Mouse (Mus musculus) embryonic facial prominence, embryonic 11.5 days (tissue): ENCODE measurements around the gene Dpep2nb. TPM values are rescaled to one million over a fixed set of nuclear protein-coding genes. Genes with fewer than 3 reads are reported as not detected.
"Not testable (repeated sequence)": the region's sequence is repeated elsewhere in the genome, so short reads cannot be mapped to it uniquely, and the experiment has no call there.

Source experiments
- ATAC-seq: fragments of 200-750 bp; cut with Nextera tagmentation; replicated peaks from 2 replicates; pipeline ENCODE4 v1.8.0; 2017; ENCODE audit warnings: low read depth; ENCODE audit not compliant: insufficient number of reproducible peaks, low FRiP score, low TSS enrichment
- DNase-seq: peaks from one replicate; pipeline ENCODE4 v3.0.0-alpha.2; 2015; ENCODE audit warnings: low spot score
- H3K27ac ChIP-seq: fragments of 300-500 bp; sonication (generic); replicated peaks from 2 replicates; pipeline ENCODE4 v1.5.1; 2014; ENCODE audit warnings: mild to moderate bottlenecking, low read depth, low read length, control low read depth
- H3K27me3 ChIP-seq: fragments of 300-500 bp; sonication (generic); 2 replicates; pipeline ENCODE4 v1.6.1; 2014; ENCODE audit warnings: mild to moderate bottlenecking, low read length, moderate library complexity, mixed read lengths; ENCODE audit not compliant: control insufficient read depth, insufficient read depth
- H3K36me3 ChIP-seq: fragments of 300-500 bp; sonication (generic); replicated peaks from 2 replicates; pipeline ENCODE4 v1.6.1; 2014; ENCODE audit warnings: low read depth, mild to moderate bottlenecking, low read length, moderate library complexity, mixed read lengths; ENCODE audit not compliant: control insufficient read depth, insufficient read depth
- H3K4me1 ChIP-seq: fragments of 300-500 bp; sonication (generic); 2 replicates; pipeline ENCODE4 v1.6.1; 2014; ENCODE audit warnings: low read length, mixed read lengths; ENCODE audit not compliant: control insufficient read depth, insufficient read depth
- H3K4me2 ChIP-seq: fragments of 300-500 bp; sonication (generic); 2 replicates; pipeline ENCODE4 v1.6.1; 2014; ENCODE audit warnings: low read depth, mild to moderate bottlenecking, control low read depth, low read length, moderate library complexity
- H3K4me3 ChIP-seq: fragments of 300-500 bp; sonication (generic); 2 replicates; pipeline ENCODE4 v1.5.1; 2014; ENCODE audit warnings: low read depth, low read length, control low read depth
- H3K9ac ChIP-seq: fragments of 300-500 bp; sonication (generic); replicated peaks from 2 replicates; pipeline ENCODE4 v1.6.1; 2014; ENCODE audit warnings: mild to moderate bottlenecking, control low read depth, low read length
- H3K9me3 ChIP-seq: fragments of 300-500 bp; sonication (generic); replicated peaks from 2 replicates; pipeline ENCODE4 v1.6.1; 2016; ENCODE audit warnings: mild to moderate bottlenecking, low read length, inconsistent platforms, mixed read lengths; ENCODE audit not compliant: control insufficient read depth
- WGBS: fragments of 180-500 bp; shearing (Covaris S2); extraction: QIAGEN DNeasy Blood & Tissue Kit; methylation state at CpG from one replicate; pipeline ENCODE4 v1.1.7; 2014; 5-methylcytosine and 5-hydroxymethylcytosine counted together
- polyA plus RNA-seq: library from polyadenylated mRNA; unstranded; fragments of >200 nt; fragmentation: Nextera tagmentation; extraction: Ambion mirVana; gene quantifications from 2 replicates; pipeline ENCODE4 v1.2.1, GENCODE M21; 2014

Gene Dpep2nb
- polyA plus RNA-seq, 1 experiment from 2014 or later: not detected

GRCm38 (mm10) chr8:105988546-105988945, 17.2 kb downstream of the Dpep2nb start:
- no peaks in the 10 kb centered on the region for H3K4me1 ChIP-seq
- H3K27me3 ChIP-seq: no peaks in the 10 kb centered on the region
- no peak overlapping the region for H3K4me2 ChIP-seq
- no peak overlapping the region for H3K27ac ChIP-seq
- no peaks in the 10 kb centered on the region for H3K9me3 ChIP-seq
- H3K4me3 ChIP-seq: no peak overlapping the region
- DNase-seq: no peak
- ATAC-seq: no peak
- 88% methylated on average over 11 of the region's 11 CpGs for WGBS
- H3K36me3 ChIP-seq: no peaks in the 10 kb centered on the region
- H3K9ac ChIP-seq: no peak overlapping the region

GRCm38 (mm10) chr8:105983406-105983805, 22.4 kb downstream of the Dpep2nb start:
- H3K9me3 ChIP-seq, H3K27ac ChIP-seq, H3K4me1 ChIP-seq, H3K36me3 ChIP-seq, DNase-seq, H3K4me3 ChIP-seq, H3K9ac ChIP-seq, H3K4me2 ChIP-seq, ATAC-seq, H3K27me3 ChIP-seq: not testable (repeated sequence)
- 87% methylated on average over 11 of the region's 11 CpGs for WGBS

- Histone ChIP-seq H3K36me3 (no peaks in the 10 kb centered on the region), H3K27me3 (no peaks in the 10 kb centered on the region), H3K4me2 (no peak overlapping the region), H3K9me3 (no peaks in the 10 kb centered on the region), H3K27ac (no peak overlapping the region), H3K4me1 (no peaks in the 10 kb centered on the region), H3K9ac (no peak overlapping the region), H3K4me3 (no peak overlapping the region)
- no peak for DNase-seq
- 89% methylated on average over 1 of the region's 1 CpGs for WGBS
- ATAC-seq: no peak
Measured at GRCm38 (mm10) chr8:105981146-105981545, 24.6 kb downstream of the Dpep2nb start.

GRCm38 (mm10) chr8:105979325-105979724, 26.4 kb downstream of the Dpep2nb start, which contains the start of gene Dpep3:
Gene Dpep3 (minus strand): TSS chr8:105979429.
- no peak for DNase-seq
- Histone ChIP-seq H3K27ac (no peak within 1 kb of the TSS), H3K36me3 (no peaks in the 10 kb centered on the region), H3K27me3 (no peaks in the 10 kb centered on the region), H3K4me1 (no peaks in the 10 kb centered on the region), H3K9me3 (no peaks in the 10 kb centered on the region), H3K4me3 (no peak within 1 kb of the TSS), H3K4me2 (no peak within 1 kb of the TSS), H3K9ac (no peak within 1 kb of the TSS)
- no peak for ATAC-seq
- WGBS: 89% methylated on average over 15 of the region's 15 CpGs

- Histone ChIP-seq H3K27me3 (no peaks in the 10 kb centered on the region), H3K4me2 (no peak overlapping the region), H3K27ac (no peak overlapping the region), H3K4me3 (no peak overlapping the region), H3K9ac (no peak overlapping the region), H3K36me3 (no peaks in the 10 kb centered on the region), H3K9me3 (no peaks in the 10 kb centered on the region), H3K4me1 (no peaks in the 10 kb centered on the region)
- ATAC-seq (no peak), DNase-seq (no peak)
- 61% methylated on average over 7 of the region's 7 CpGs for WGBS
Measured at GRCm38 (mm10) chr8:105975363-105975762, 30.4 kb downstream of the Dpep2nb start.

GRCm38 (mm10) chr8:105971019-105971720, 34.6 kb downstream of the Dpep2nb start:
- no peak overlapping the region for H3K4me2 ChIP-seq
- DNase-seq (no peak), ATAC-seq (no peak)
- no peak overlapping the region for H3K27ac ChIP-seq
- no peak overlapping the region for H3K4me3 ChIP-seq
- no peaks in the 10 kb centered on the region for H3K9me3 ChIP-seq
- no peaks in the 10 kb centered on the region for H3K4me1 ChIP-seq
- H3K27me3 ChIP-seq: no peaks in the 10 kb centered on the region
- 75% methylated on average over 8 of the region's 8 CpGs for WGBS
- H3K36me3 ChIP-seq: no peaks in the 10 kb centered on the region
- H3K9ac ChIP-seq: no peak overlapping the region

- WGBS: 58% methylated on average over 1 of the region's 1 CpGs
- no peaks in the 10 kb centered on the region for H3K36me3 ChIP-seq
- H3K4me2 ChIP-seq: no peak overlapping the region
- H3K27me3 ChIP-seq: no peaks in the 10 kb centered on the region
- DNase-seq: no peak
- no peak overlapping the region for H3K4me3 ChIP-seq
- peaks cover 8% of the 10 kb centered on the region; the same call in 1 of the 2 replicates for H3K4me1 ChIP-seq
- no peaks in the 10 kb centered on the region for H3K9me3 ChIP-seq
- no peak for ATAC-seq
- no peak overlapping the region for H3K9ac ChIP-seq
- H3K27ac ChIP-seq: no peak overlapping the region
Measured at GRCm38 (mm10) chr8:105969367-105969766, 36.4 kb downstream of the Dpep2nb start.

GRCm38 (mm10) chr8:105966692-105967311, 39.0 kb downstream of the Dpep2nb start:
- H3K27ac ChIP-seq: no peak overlapping the region

More at GRCm38 (mm10) chr8:105966692-105967311, 39.0 kb downstream of the Dpep2nb start:
- ATAC-seq: peak; percentile 11; the same call in 1 of the 2 replicates
- H3K4me1 ChIP-seq: peaks cover 8% of the 10 kb centered on the region; the same call in 1 of the 2 replicates
- 7% methylated on average over 19 of the region's 19 CpGs for WGBS
- H3K9ac ChIP-seq: peak overlapping the region; percentile 30
- peak overlapping the region; percentile 2; the same call in 1 of the 2 replicates for H3K4me3 ChIP-seq
- H3K36me3 ChIP-seq: no peaks in the 10 kb centered on the region
- DNase-seq: peak; percentile 69
- H3K9me3 ChIP-seq: no peaks in the 10 kb centered on the region
- peak overlapping the region; percentile 76 for H3K4me2 ChIP-seq
- H3K27me3 ChIP-seq: no peaks in the 10 kb centered on the region
